Mouse (Mus musculus): ENCODE data around the gene Rbfox1. TPM values are rescaled to one million over a fixed set of nuclear protein-coding genes. Genes with fewer than 3 reads are reported as not detected.

The Rbfox1 gene
- polyA plus RNA-seq, 1 experiment from 2014 or later = 2.3 TPM

- H3K27me3 ChIP-seq (replicated peaks; ENCODE audit: control insufficient read depth, insufficient read depth, low read length) = no peaks in the 10 kb centered on the region
- no peaks in the 10 kb centered on the region for H3K36me3 ChIP-seq (ENCODE audit: control insufficient read depth, insufficient read depth)
- H3K4me2 ChIP-seq (replicated peaks; ENCODE audit: low read depth) = no peak overlapping the region
- H3K4me1 ChIP-seq (replicated peaks; ENCODE audit: control insufficient read depth, insufficient read depth, low read length) = no peaks in the 10 kb centered on the region
- ATAC-seq = no peak
- H3K9ac ChIP-seq (ENCODE audit: low read depth, low read length) = no peak overlapping the region
- no peak overlapping the region for H3K4me3 ChIP-seq (ENCODE audit: low read depth, low read length)
- no peak overlapping the region for H3K27ac ChIP-seq (ENCODE audit: low read depth, low read length)
- no peaks in the 10 kb centered on the region for H3K9me3 ChIP-seq (ENCODE audit: control insufficient read depth)
- no peak for TF ChIP-seq CTCF (IDR thresholded peaks at IDR 0.05; ENCODE audit: low read depth)
- 14% methylated on average over 8 of the region's 8 CpGs for WGBS
Measured at GRCm38 (mm10) chr16:6964720-6965583, 1079.8 kb downstream of the Rbfox1 start.

- no peaks in the 10 kb centered on the region for H3K27me3 ChIP-seq (replicated peaks; ENCODE audit: control insufficient read depth, insufficient read depth, low read length)
- H3K36me3 ChIP-seq (ENCODE audit: control insufficient read depth, insufficient read depth) = no peaks in the 10 kb centered on the region
- no peak overlapping the region for H3K4me2 ChIP-seq (replicated peaks; ENCODE audit: low read depth)
- ATAC-seq = no peak
- no peak for TF ChIP-seq CTCF (IDR thresholded peaks at IDR 0.05; ENCODE audit: low read depth)
- no peak overlapping the region for H3K27ac ChIP-seq (ENCODE audit: low read depth, low read length)
- WGBS = 84% methylated on average over 4 of the region's 4 CpGs
- no peaks in the 10 kb centered on the region for H3K4me1 ChIP-seq (replicated peaks; ENCODE audit: control insufficient read depth, insufficient read depth, low read length)
- no peak overlapping the region for H3K9ac ChIP-seq (ENCODE audit: low read depth, low read length)
- H3K9me3 ChIP-seq (ENCODE audit: control insufficient read depth) = no peaks in the 10 kb centered on the region
- H3K4me3 ChIP-seq (ENCODE audit: low read depth, low read length) = no peak overlapping the region
Measured at GRCm38 (mm10) chr16:6969986-6970385, 1084.8 kb downstream of the Rbfox1 start.

GRCm38 (mm10) chr16:6976341-6976740, 1091.2 kb downstream of the Rbfox1 start:
- Histone ChIP-seq H3K4me3 (ENCODE audit: low read depth, low read length) (no peak overlapping the region), H3K9ac (ENCODE audit: low read depth, low read length) (no peak overlapping the region), H3K9me3 (ENCODE audit: control insufficient read depth) (no peaks in the 10 kb centered on the region), H3K27me3 (replicated peaks; ENCODE audit: control insufficient read depth, insufficient read depth, low read length) (no peaks in the 10 kb centered on the region), H3K36me3 (ENCODE audit: control insufficient read depth, insufficient read depth) (no peaks in the 10 kb centered on the region), H3K27ac (ENCODE audit: low read depth, low read length) (no peak overlapping the region), H3K4me1 (replicated peaks; ENCODE audit: control insufficient read depth, insufficient read depth, low read length) (no peaks in the 10 kb centered on the region), H3K4me2 (replicated peaks; ENCODE audit: low read depth) (no peak overlapping the region)
- no peak for ATAC-seq
- 84% methylated on average over 7 of the region's 7 CpGs for WGBS
- no peak for TF ChIP-seq CTCF (IDR thresholded peaks at IDR 0.05; ENCODE audit: low read depth)

- Histone ChIP-seq H3K27me3 (replicated peaks; ENCODE audit: control insufficient read depth, insufficient read depth, low read length) (no peaks in the 10 kb centered on the region), H3K4me1 (replicated peaks; ENCODE audit: control insufficient read depth, insufficient read depth, low read length) (no peaks in the 10 kb centered on the region), H3K36me3 (ENCODE audit: control insufficient read depth, insufficient read depth) (no peaks in the 10 kb centered on the region), H3K4me3 (ENCODE audit: low read depth, low read length) (no peak overlapping the region), H3K9ac (ENCODE audit: low read depth, low read length) (no peak overlapping the region), H3K9me3 (ENCODE audit: control insufficient read depth) (no peaks in the 10 kb centered on the region), H3K4me2 (replicated peaks; ENCODE audit: low read depth) (no peak overlapping the region), H3K27ac (ENCODE audit: low read depth, low read length) (no peak overlapping the region)
- 95% methylated on average over 2 of the region's 2 CpGs for WGBS
- no peak for ATAC-seq
- no peak for TF ChIP-seq CTCF (IDR thresholded peaks at IDR 0.05; ENCODE audit: low read depth)
Measured at GRCm38 (mm10) chr16:6983947-6984346, 1098.8 kb downstream of the Rbfox1 start.

- TF ChIP-seq CTCF (IDR thresholded peaks at IDR 0.05; ENCODE audit: low read depth) = no peak
- no peak for ATAC-seq
- Histone ChIP-seq H3K9me3 (ENCODE audit: control insufficient read depth) (no peaks in the 10 kb centered on the region), H3K9ac (ENCODE audit: low read depth, low read length) (no peak overlapping the region), H3K36me3 (ENCODE audit: control insufficient read depth, insufficient read depth) (no peaks in the 10 kb centered on the region), H3K27me3 (replicated peaks; ENCODE audit: control insufficient read depth, insufficient read depth, low read length) (no peaks in the 10 kb centered on the region), H3K27ac (ENCODE audit: low read depth, low read length) (no peak overlapping the region), H3K4me2 (replicated peaks; ENCODE audit: low read depth) (no peak overlapping the region), H3K4me3 (ENCODE audit: low read depth, low read length) (no peak overlapping the region), H3K4me1 (replicated peaks; ENCODE audit: control insufficient read depth, insufficient read depth, low read length) (no peaks in the 10 kb centered on the region)
Measured at GRCm38 (mm10) chr16:6986031-6986430, 1100.9 kb downstream of the Rbfox1 start.

- Histone ChIP-seq H3K4me1 (replicated peaks; ENCODE audit: control insufficient read depth, insufficient read depth, low read length) (no peaks in the 10 kb centered on the region), H3K27ac (ENCODE audit: low read depth, low read length) (no peak overlapping the region), H3K27me3 (replicated peaks; ENCODE audit: control insufficient read depth, insufficient read depth, low read length) (no peaks in the 10 kb centered on the region), H3K4me2 (replicated peaks; ENCODE audit: low read depth) (no peak overlapping the region), H3K4me3 (ENCODE audit: low read depth, low read length) (no peak overlapping the region), H3K36me3 (ENCODE audit: control insufficient read depth, insufficient read depth) (no peaks in the 10 kb centered on the region), H3K9ac (ENCODE audit: low read depth, low read length) (no peak overlapping the region), H3K9me3 (ENCODE audit: control insufficient read depth) (no peaks in the 10 kb centered on the region)
- ATAC-seq = no peak
- 49% methylated on average over 2 of the region's 2 CpGs for WGBS
- no peak for TF ChIP-seq CTCF (IDR thresholded peaks at IDR 0.05; ENCODE audit: low read depth)
Measured at GRCm38 (mm10) chr16:6986494-6986893, 1101.3 kb downstream of the Rbfox1 start.
